Mouse (Mus musculus): Measurements from ENCODE around the gene Gdf15. TPM values are rescaled to one million over a fixed set of nuclear protein-coding genes. Genes with fewer than 3 reads are reported as not detected.

The Gdf15 gene
- 0.31 and 0.45 TPM in 2 replicates for polyA plus RNA-seq (2015; fragmentation: Nextera tagmentation; extraction: Ambion mirVana)

DNA sequence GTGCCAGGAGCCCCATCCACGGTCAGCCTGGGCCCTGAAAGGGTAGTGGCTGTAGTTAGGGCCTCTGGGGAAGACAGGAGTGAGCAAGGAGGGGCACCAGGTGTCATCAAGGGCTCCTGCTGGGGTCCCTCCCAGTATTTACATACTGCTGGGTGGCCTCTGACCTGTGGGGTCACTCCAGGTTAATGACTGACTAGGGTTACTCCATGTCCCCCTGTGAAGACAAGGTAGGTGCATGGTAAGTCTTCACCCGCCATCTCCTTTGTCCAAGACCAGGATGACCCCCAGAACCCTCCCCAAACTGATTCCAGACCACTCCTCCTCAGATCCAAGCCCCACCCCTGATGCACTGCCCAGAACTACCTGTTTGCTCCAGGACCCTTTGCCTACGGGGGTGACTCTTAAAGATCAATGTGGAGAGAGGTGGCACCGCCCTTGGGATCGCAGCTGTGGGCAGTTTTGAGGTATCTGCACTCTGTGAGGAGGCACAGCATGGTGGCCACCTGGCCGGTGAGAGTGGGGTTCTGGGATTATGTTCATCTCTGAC, at the start of gene Gdf15:
TSS of gene Gdf15 (minus strand) at position 111 of the 547 bp plus-strand sequence.
- Histone ChIP-seq H3K4me2 (peak within 1 kb of the TSS; percentile 81; the same call in 1 of the 2 replicates), H3K9me3 (no peaks in the 10 kb centered on the region), H3K4me3 (no peak within 1 kb of the TSS; the same call in 1 of the 2 replicates), H3K9ac (no peak within 1 kb of the TSS), H3K27me3 (0 out of 2 replicates have a peak, but pooled peaks cover 3% of the 10 kb centered on the region), H3K27ac (no peak within 1 kb of the TSS), H3K36me3 (no peaks in the 10 kb centered on the region), H3K4me1 (peaks cover 42% of the 10 kb centered on the region)
- no peak for ATAC-seq (ENCODE audit: borderline replicate concordance, extremely low read depth, low FRiP score, low TSS enrichment)
- WGBS: 67% methylated on average over 6 of the region's 6 CpGs

DNA sequence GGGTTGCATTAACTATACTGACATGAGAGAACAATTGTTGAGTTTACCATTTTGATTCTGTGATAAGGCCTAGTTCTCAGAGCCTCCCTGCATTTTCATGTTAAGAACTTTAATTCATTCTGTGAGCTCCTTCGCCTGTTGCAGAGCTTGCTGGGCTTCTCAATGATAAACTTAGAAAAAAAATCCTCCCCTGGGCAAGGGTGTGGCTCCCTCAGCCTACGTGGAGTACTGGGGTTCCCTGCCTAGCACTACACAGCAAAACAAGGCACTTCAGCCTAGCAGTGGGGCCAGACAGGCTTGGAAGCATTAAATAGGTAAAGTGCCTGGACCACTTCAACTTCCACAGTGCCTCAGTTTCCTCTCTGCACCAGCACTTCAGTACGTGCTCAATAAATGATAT, 49.2 kb upstream of the Gdf15 start:
- 73% methylated on average over 3 of the region's 3 CpGs for WGBS
- Histone ChIP-seq H3K27me3 (no peaks in the 10 kb centered on the region), H3K4me2 (no peak overlapping the region), H3K4me3 (no peak overlapping the region), H3K9ac (no peak overlapping the region), H3K4me1 (peaks cover 9% of the 10 kb centered on the region), H3K36me3 (peaks cover 20% of the 10 kb centered on the region), H3K9me3 (no peaks in the 10 kb centered on the region), H3K27ac (no peak overlapping the region)
- no peak for ATAC-seq (ENCODE audit: borderline replicate concordance, extremely low read depth, low FRiP score, low TSS enrichment)

DNA sequence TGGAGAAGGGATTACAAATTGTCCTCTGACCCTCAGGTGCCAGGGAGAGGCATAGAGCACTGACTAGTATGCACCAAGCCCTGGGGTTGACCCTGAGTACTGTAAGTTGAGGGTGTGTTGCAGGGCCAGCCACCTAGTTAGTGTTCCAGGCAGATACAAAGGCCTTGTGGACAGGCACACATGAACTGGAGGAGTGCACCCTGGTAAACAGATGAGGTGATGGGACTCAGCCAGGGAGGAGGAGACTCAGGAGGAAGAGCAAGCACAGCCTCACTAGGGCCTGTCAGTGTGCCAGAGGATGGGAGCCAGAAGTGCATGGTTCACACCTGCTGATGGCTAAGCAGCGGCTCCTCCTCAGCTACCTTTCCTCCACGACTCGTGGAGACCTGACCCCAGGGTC, 47.8 kb upstream of the Gdf15 start:
- Histone ChIP-seq H3K4me1 (peaks cover 15% of the 10 kb centered on the region), H3K4me2 (no peak overlapping the region), H3K4me3 (no peak overlapping the region), H3K27ac (no peak overlapping the region), H3K9me3 (no peaks in the 10 kb centered on the region), H3K9ac (no peak overlapping the region), H3K36me3 (peaks cover 21% of the 10 kb centered on the region), H3K27me3 (no peaks in the 10 kb centered on the region)
- ATAC-seq (ENCODE audit: borderline replicate concordance, extremely low read depth, low FRiP score, low TSS enrichment): no peak
- WGBS: 56% methylated on average over 3 of the region's 3 CpGs

DNA sequence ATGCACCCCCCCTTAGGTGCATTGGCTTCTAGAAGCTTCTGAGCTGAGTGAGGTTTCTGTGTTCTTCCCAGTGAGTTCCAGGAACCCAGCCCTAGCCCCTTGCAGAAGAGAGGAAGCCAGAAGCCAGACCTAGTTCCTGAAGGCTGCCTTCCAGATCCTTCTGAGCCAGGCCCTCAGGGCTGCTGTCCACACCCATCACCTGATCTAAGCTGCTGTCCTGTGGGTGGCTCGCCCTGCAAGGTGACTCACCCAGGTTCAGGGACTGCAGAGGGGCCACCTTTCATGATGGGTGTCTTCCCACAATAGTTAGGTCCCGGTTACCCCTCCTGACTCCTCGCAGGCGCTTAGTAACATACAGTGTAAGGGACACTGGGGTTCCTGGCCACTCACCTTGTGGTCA, 47.1 kb upstream of the Gdf15 start:
- 87% methylated on average over 4 of the region's 4 CpGs for WGBS
- no peak overlapping the region for H3K9ac ChIP-seq
- H3K9me3 ChIP-seq: no peaks in the 10 kb centered on the region
- no peak overlapping the region for H3K27ac ChIP-seq
- ATAC-seq (ENCODE audit: borderline replicate concordance, extremely low read depth, low FRiP score, low TSS enrichment): no peak
- H3K27me3 ChIP-seq: no peaks in the 10 kb centered on the region
- H3K4me2 ChIP-seq: no peak overlapping the region
- peaks cover 21% of the 10 kb centered on the region for H3K36me3 ChIP-seq
- H3K4me1 ChIP-seq: peaks cover 21% of the 10 kb centered on the region
- no peak overlapping the region for H3K4me3 ChIP-seq

DNA sequence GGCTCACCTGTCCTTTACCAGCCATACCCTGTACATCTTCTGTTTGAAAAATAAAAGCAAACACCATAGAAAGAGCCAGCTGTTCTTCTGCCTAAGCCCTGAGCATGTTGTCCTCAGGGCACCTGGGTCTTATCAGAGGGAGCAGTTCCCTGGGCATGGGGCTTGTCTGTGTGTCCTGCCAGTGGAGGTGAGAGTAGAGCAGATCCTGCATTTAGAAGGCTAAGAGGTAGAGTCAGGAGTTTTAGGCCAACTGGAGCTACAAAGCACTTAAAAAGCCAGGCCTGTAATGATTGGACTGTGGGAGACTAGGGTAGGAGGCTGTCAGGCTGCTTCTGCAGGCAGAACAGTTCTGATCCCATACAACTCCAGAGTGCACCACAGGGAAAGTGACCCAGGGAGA, 46.4 kb upstream of the Gdf15 start:
- H3K4me1 ChIP-seq: peaks cover 28% of the 10 kb centered on the region
- H3K4me2 ChIP-seq: no peak overlapping the region
- no peak overlapping the region for H3K4me3 ChIP-seq
- H3K9ac ChIP-seq: no peak overlapping the region
- no peaks in the 10 kb centered on the region for H3K27me3 ChIP-seq
- no peak overlapping the region for H3K27ac ChIP-seq
- H3K36me3 ChIP-seq: peaks cover 21% of the 10 kb centered on the region
- no peaks in the 10 kb centered on the region for H3K9me3 ChIP-seq
- ATAC-seq (ENCODE audit: borderline replicate concordance, extremely low read depth, low FRiP score, low TSS enrichment): no peak

DNA sequence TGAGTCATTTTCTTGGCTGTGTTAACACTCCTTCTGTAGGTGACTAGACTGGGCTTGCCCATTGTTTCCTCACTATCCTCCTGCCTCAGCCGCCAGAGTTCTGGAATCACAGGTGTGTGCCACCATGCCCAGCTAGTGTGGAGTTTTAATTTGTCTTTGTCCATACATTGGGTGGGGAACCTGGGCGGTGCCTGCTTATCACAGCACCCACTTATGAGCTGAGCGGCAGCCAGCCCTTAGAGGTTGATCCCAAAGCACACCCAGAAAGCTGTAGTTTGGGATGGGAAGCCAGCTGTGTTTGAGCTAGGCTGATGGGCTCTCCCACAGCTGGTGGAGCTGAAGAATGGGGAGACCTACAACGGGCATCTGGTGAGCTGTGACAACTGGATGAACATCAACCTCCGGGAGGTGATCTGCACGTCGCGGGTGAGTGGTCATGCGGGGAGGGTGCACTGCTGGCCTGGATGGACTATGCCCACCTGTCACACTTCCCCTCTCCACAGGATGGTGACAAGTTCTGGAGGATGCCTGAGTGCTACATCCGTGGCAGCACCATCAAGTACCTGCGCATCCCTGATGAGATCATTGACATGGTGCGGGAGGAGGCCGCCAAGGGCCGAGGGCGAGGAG, 45.3 kb upstream of the Gdf15 start:
- 92% methylated on average over 15 of the region's 15 CpGs for WGBS
- Histone ChIP-seq H3K9me3 (no peaks in the 10 kb centered on the region), H3K4me2 (no peak overlapping the region), H3K27ac (no peak overlapping the region), H3K9ac (no peak overlapping the region), H3K36me3 (peaks cover 21% of the 10 kb centered on the region), H3K4me1 (peaks cover 30% of the 10 kb centered on the region), H3K27me3 (no peaks in the 10 kb centered on the region), H3K4me3 (no peak overlapping the region)
- ATAC-seq (ENCODE audit: borderline replicate concordance, extremely low read depth, low FRiP score, low TSS enrichment): no peak

DNA sequence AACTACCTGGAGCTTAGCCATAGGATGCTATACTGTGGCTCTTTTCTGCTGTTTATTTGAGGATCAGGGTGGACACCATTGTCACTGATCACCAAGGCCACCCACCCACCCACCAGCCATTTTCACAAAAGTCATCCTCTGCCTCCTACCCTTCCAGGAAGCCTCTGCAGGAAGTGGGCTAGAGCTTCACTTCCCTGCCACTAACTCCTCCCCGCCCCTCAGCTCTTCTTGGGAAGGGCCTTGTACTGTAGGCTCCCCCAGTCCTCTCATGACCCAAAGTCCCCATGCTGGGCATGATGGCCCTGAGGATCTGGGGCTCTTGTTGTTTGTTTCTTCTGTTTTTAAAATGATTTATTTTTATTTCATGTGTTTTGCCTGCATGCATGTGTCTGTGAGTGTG, 43.1 kb upstream of the Gdf15 start:
- ATAC-seq (ENCODE audit: borderline replicate concordance, extremely low read depth, low FRiP score, low TSS enrichment): no peak
- no peaks in the 10 kb centered on the region for H3K27me3 ChIP-seq
- H3K4me3 ChIP-seq: no peak overlapping the region
- 80% methylated on average over 1 of the region's 1 CpGs for WGBS
- H3K9me3 ChIP-seq: no peaks in the 10 kb centered on the region
- H3K9ac ChIP-seq: no peak overlapping the region
- H3K4me1 ChIP-seq: peaks cover 26% of the 10 kb centered on the region
- no peak overlapping the region for H3K27ac ChIP-seq
- peaks cover 21% of the 10 kb centered on the region for H3K36me3 ChIP-seq
- H3K4me2 ChIP-seq: no peak overlapping the region

DNA sequence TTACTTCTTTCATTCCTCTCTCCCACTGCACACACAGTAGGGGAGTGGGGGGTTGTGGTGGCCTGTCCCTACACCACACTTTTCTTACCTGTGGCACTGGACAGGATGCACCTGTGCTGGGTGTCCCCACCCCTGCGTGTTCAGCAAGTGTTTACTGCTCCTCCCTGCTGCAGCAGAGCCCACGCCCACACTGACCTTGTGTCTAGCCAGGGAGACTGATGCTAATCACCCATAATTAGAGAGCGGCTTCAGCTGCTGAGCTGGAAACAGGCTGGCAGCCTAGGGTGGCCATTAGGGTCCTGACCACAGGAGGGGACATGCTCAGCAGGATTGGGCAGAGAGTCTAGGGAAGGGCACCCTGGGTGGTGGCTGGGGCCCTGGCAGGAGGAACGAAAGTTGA, 42.5 kb upstream of the Gdf15 start:
- peaks cover 26% of the 10 kb centered on the region for H3K4me1 ChIP-seq
- H3K27ac ChIP-seq: peak overlapping the region; percentile 96
- H3K9me3 ChIP-seq: no peaks in the 10 kb centered on the region
- no peaks in the 10 kb centered on the region for H3K27me3 ChIP-seq
- H3K4me3 ChIP-seq: no peak overlapping the region
- no peak overlapping the region for H3K4me2 ChIP-seq
- WGBS: 78% methylated on average over 4 of the region's 4 CpGs
- H3K36me3 ChIP-seq: peaks cover 21% of the 10 kb centered on the region
- ATAC-seq (ENCODE audit: borderline replicate concordance, extremely low read depth, low FRiP score, low TSS enrichment): no peak
- no peak overlapping the region for H3K9ac ChIP-seq

DNA sequence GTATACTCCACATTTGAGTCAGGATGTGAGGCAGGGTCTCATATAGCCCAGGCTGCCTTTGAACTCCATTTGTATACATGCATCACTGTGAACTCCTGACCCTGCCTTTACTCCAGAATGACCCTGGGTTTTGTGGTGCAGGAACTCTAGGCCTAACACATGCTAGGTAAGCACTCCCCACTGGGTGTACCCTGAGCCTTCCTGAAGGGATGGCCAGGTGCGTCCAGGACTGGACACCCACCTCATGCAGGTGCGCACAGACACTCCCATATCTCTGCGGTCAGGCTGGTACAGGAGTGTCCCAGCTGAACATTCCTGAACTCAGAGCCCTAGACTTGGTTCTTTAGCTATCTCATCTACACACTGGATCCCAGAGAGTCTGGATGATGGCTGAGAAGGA, 41.9 kb upstream of the Gdf15 start:
- peak overlapping the region; percentile 78 for H3K4me2 ChIP-seq
- H3K4me3 ChIP-seq: peak overlapping the region; percentile 66
- peak overlapping the region; percentile 96 for H3K27ac ChIP-seq
- peak overlapping the region; percentile 66 for H3K9ac ChIP-seq
- peaks cover 21% of the 10 kb centered on the region for H3K36me3 ChIP-seq
- peaks cover 26% of the 10 kb centered on the region for H3K4me1 ChIP-seq
- no peaks in the 10 kb centered on the region for H3K27me3 ChIP-seq
- 70% methylated on average over 3 of the region's 3 CpGs for WGBS
- H3K9me3 ChIP-seq: no peaks in the 10 kb centered on the region
- no peak for ATAC-seq (ENCODE audit: borderline replicate concordance, extremely low read depth, low FRiP score, low TSS enrichment)

DNA sequence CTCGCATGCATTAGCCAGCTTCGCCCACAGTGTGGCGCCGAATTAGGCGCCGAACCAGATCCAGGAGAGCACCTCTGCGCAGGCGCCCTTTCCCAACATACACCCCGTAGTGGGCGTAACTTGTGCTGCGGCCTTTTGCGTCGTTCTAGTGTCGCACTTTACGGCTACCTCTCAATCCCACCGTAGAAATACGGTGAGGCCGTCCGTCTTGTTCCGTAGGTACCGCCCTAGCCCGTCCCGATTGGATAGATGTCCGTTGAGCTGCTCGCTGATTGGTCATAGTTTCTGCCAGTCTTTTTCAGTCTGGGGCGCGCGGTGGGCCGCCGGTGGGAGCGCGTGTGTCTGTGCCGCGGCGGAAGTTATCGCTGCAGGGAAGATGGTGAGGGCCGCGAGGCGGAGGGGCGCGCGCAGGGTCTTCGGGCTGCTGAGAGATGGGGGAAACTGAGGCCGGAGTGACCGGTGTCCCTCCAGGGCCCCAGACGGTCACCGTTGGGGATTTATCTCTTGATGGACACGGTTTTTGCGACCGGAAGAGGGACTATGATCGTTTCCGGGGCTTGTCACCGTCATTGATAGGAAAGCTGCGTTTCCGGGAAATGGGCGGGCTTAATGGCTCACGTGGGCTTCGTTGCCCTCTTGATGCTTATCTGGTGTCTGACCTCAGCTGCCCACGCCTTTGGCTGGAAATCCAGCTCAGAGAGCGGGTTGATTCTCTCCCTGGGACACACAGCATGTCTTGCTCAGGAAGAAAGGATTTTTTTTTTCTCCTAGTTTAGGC, 41.0 kb upstream of the Gdf15 start, which contains the start of gene Lsm4:
TSS of gene Lsm4 (plus strand) at position 170 of the 778 bp plus-strand sequence.
- peaks cover 13% of the 10 kb centered on the region for H3K36me3 ChIP-seq
- ATAC-seq (ENCODE audit: borderline replicate concordance, extremely low read depth, low FRiP score, low TSS enrichment): peak; percentile 97
- peak within 1 kb of the TSS; percentile 66 for H3K4me3 ChIP-seq
- peak within 1 kb of the TSS; percentile 78 for H3K4me2 ChIP-seq
- no peaks in the 10 kb centered on the region for H3K27me3 ChIP-seq
- H3K4me1 ChIP-seq: peaks cover 26% of the 10 kb centered on the region
- no peaks in the 10 kb centered on the region for H3K9me3 ChIP-seq
- peak within 1 kb of the TSS; percentile 96 for H3K27ac ChIP-seq
- WGBS: under 1% methylated on average over 60 of the region's 60 CpGs
- peak within 1 kb of the TSS; percentile 66 for H3K9ac ChIP-seq

DNA sequence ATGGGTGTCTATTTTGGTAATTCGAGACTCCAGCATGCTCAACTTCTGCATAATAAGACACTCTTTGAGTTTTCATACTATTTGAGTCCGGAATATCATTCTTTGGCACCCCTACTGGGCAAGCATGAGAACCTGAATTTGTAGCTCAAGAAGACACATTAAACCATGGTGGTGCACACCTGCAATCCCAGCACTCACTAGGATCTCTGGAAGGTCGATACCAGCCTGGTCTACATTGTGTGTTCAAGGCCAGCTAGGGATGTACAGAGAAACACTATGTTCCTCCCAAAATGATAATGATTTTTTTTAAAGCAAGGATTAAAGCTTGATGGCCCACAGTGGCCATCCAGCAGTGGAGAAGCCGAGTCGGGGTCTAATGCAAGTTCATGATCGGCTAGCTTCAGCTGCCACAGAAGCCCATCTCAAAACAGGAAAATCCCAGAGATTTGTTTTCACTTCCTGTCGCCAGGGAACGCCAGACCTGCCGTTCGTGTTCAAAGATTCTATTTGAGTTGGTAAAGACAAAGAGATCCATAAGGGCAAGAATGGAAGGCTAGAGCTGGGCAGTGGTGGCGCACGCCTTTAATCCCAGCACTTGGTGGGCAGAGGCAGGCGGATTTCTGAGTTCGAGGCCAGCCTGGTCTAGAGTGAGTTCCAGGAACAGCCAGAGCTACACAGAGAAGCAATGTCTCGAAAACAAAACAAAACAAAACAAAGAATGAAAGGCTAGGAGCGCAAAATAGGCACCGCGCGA, 40.2 kb upstream of the Gdf15 start:
- ATAC-seq (ENCODE audit: borderline replicate concordance, extremely low read depth, low FRiP score, low TSS enrichment): no peak; the same call in 1 of the 2 replicates
- Histone ChIP-seq H3K36me3 (peaks cover 6% of the 10 kb centered on the region; the same call in 1 of the 2 replicates), H3K4me1 (peaks cover 26% of the 10 kb centered on the region), H3K4me3 (peak overlapping the region; percentile 66), H3K9me3 (no peaks in the 10 kb centered on the region), H3K9ac (peak overlapping the region; percentile 47), H3K27ac (peak overlapping the region; percentile 76), H3K27me3 (no peaks in the 10 kb centered on the region), H3K4me2 (peak overlapping the region; percentile 59)
- WGBS: 34% methylated on average over 19 of the region's 19 CpGs

Measured in lung, embryonic 15.5 days (tissue).